Mouse (Mus musculus) limb, embryonic 11.5 days (tissue): ENCODE results near the gene Chrnb4. TPM values are rescaled to one million over a fixed set of nuclear protein-coding genes. Genes with fewer than 3 reads are reported as not detected.

Source experiments
- ATAC-seq: fragments of 200-750 bp; cut with Nextera tagmentation; 2 replicates; pipeline ENCODE4 v1.8.0; 2017; ENCODE audit warnings: low read depth; ENCODE audit not compliant: insufficient number of reproducible peaks, low FRiP score, low TSS enrichment
- DNase-seq: peaks from one replicate; pipeline ENCODE4 v3.0.0-alpha.2; 2015; ENCODE audit warnings: low spot score
- H3K27ac ChIP-seq: fragments of 300-500 bp; sonication (generic); replicated peaks from 2 replicates; pipeline ENCODE4 v1.5.1; 2014; ENCODE audit warnings: low read depth, mild to moderate bottlenecking, low read length
- H3K27me3 ChIP-seq: fragments of 300-500 bp; sonication (generic); 2 replicates; pipeline ENCODE4 v1.6.1; 2014; ENCODE audit warnings: mild to moderate bottlenecking, low read length, mixed read lengths; ENCODE audit not compliant: control insufficient read depth, insufficient read depth
- H3K36me3 ChIP-seq: fragments of 300-500 bp; sonication (generic); 2 replicates; pipeline ENCODE4 v1.6.1; 2014; ENCODE audit warnings: mild to moderate bottlenecking, low read length, moderate library complexity, mixed read lengths; ENCODE audit not compliant: control insufficient read depth, insufficient read depth
- H3K4me1 ChIP-seq: fragments of 300-500 bp; sonication (generic); 2 replicates; pipeline ENCODE4 v1.6.1; 2014; ENCODE audit warnings: low read length, mixed read lengths; ENCODE audit not compliant: control insufficient read depth, insufficient read depth
- H3K4me2 ChIP-seq: fragments of 300-500 bp; sonication (generic); 2 replicates; pipeline ENCODE4 v1.6.1; 2014; ENCODE audit warnings: low read depth, mild to moderate bottlenecking, moderate library complexity; ENCODE audit not compliant: severe bottlenecking
- H3K4me3 ChIP-seq: fragments of 300-500 bp; sonication (generic); 2 replicates; pipeline ENCODE4 v1.5.1; 2014; ENCODE audit warnings: low read depth, low read length
- H3K9ac ChIP-seq: fragments of 300-500 bp; sonication (generic); 2 replicates; pipeline ENCODE4 v1.6.1; 2014; ENCODE audit warnings: mild to moderate bottlenecking, low read length
- H3K9me3 ChIP-seq: fragments of 300-500 bp; sonication (generic); 2 replicates; pipeline ENCODE4 v1.6.1; 2016; ENCODE audit warnings: low read length; ENCODE audit not compliant: control insufficient read depth
- WGBS: fragments of 180-500 bp; shearing (Covaris S2); extraction: QIAGEN DNeasy Blood & Tissue Kit; methylation state at CpG from one replicate; pipeline ENCODE4 v1.1.7; 2014; 5-methylcytosine and 5-hydroxymethylcytosine counted together
- polyA plus RNA-seq: library from polyadenylated mRNA; unstranded; fragments of >200 nt; fragmentation: Nextera tagmentation; extraction: Ambion mirVana; gene quantifications from 2 replicates; pipeline ENCODE4 v1.2.1, GENCODE M21; 2014

Chrnb4 gene
- polyA plus RNA-seq, 1 experiment from 2014 or later, result 0.07 TPM

- no peak for ATAC-seq
- peaks cover 6% of the 10 kb centered on the region for H3K27me3 ChIP-seq
- no peak overlapping the region for H3K27ac ChIP-seq
- no peak overlapping the region for H3K4me2 ChIP-seq
- H3K9ac ChIP-seq, result no peak overlapping the region
- no peak overlapping the region for H3K4me3 ChIP-seq
- WGBS, result 64% methylated on average over 6 of the region's 6 CpGs
- DNase-seq, result no peak
- H3K9me3 ChIP-seq, result no peaks in the 10 kb centered on the region
- peaks cover under 1% of the 10 kb centered on the region; the same call in 1 of the 2 replicates for H3K4me1 ChIP-seq
- H3K36me3 ChIP-seq, result no peaks in the 10 kb centered on the region
These were observed 17.0 kb downstream of the Chrnb4 start for GRCm38 (mm10) chr9:55031435-55032167.

- no peak within 1 kb of the TSS; the same call in 1 of the 2 replicates for H3K9ac ChIP-seq
These were observed 22.3 kb downstream of the Chrnb4 start, which contains the start of gene Chrna3 for GRCm38 (mm10) chr9:55026275-55026663. Chrna3 (minus strand) TSS chr9:55026562.

DNA sequence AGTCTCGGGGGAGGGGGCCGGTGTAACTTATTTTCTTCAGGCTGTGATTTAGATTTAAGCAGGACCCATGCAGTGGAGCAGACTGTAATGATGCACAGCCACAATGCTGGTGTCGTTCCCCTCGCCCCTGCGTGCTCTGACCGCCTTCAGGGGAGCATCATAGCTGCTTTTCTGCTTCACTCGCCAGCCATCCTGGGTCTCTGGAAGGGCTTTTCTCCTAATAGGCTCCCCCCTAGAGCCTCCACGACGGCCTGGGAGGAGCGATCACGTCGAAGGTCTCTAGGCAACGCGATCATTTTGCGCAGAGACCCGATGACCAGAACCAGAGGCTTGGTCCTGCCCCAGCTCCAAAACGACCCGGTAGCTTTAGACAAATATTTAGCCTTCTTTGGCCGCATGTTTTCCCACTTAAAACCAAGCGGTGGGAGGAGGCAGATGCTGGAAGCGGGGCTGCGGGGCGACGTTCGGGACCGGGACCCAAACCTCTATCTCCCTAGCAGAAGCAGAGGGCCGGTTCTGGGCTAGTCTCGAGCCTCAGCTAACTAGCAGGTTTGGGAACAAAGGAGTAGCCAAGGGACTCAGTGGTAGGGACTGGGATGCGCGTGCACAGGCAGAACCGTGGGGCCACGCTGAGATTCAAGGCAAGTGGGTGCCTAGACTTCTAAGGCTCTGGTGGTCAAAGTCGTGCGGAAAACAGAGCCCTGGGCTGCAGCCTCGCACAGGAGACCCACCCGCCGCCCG, 22.9 kb downstream of the Chrnb4 start:
- Histone ChIP-seq H3K36me3 (no peaks in the 10 kb centered on the region), H3K27me3 (peaks cover 32% of the 10 kb centered on the region), H3K9me3 (no peaks in the 10 kb centered on the region), H3K4me3 (peak overlapping the region; percentile 28), H3K4me1 (peaks cover 9% of the 10 kb centered on the region; the same call in 1 of the 2 replicates), H3K27ac (no peak overlapping the region), H3K4me2 (peak overlapping the region; percentile 64), H3K9ac (no peak overlapping the region; the same call in 1 of the 2 replicates)
- WGBS, result 14% methylated on average over 38 of the region's 38 CpGs
- ATAC-seq (no peak), DNase-seq (no peak)

More at GRCm38 (mm10) chr9:55026275-55026663, 22.3 kb downstream of the Chrnb4 start, which contains the start of gene Chrna3:
- H3K27ac ChIP-seq, result no peak within 1 kb of the TSS
- peaks cover 32% of the 10 kb centered on the region for H3K27me3 ChIP-seq
- H3K4me3 ChIP-seq, result peak within 1 kb of the TSS; percentile 28
- WGBS, result under 1% methylated on average over 39 of the region's 39 CpGs
- no peak; the same call in 1 of the 2 replicates for ATAC-seq
- peaks cover 9% of the 10 kb centered on the region; the same call in 1 of the 2 replicates for H3K4me1 ChIP-seq
- peak within 1 kb of the TSS; percentile 64 for H3K4me2 ChIP-seq
- no peaks in the 10 kb centered on the region for H3K9me3 ChIP-seq
- DNase-seq, result peak; percentile 75
- H3K36me3 ChIP-seq, result no peaks in the 10 kb centered on the region

DNA sequence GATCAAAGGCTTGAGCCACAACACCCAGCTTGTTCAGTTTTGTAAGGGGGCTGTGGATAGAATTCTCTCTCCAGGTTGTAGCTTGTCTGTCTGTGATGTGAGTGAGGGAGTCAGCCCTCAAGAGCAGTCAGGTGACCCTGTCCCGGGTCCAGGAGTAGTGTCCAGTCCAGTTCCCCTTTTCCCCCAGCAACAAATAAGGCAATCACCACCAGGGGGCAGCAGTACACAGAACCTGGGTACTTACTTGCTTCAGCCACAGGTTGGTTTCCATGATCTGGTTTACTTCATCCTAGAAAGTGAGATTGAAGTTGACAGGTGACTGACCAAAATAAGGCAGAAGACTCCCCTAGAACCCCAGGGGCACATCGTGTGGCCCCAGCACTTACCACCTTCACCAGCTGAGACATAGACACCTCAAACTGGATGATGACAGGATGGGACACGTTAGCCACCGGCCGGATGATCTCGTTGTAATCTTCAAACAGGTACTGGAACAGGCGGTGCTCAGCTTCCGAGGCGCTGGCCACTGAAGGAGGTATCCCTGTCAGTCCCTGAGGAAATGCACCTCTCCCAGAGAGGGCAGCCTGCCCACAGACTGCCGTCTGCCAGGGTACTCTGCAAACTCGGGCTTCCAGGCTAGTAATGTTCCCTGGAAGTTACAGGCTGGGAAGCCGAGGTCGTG, 24.5 kb downstream of the Chrnb4 start:
- Histone ChIP-seq H3K9ac (no peak overlapping the region), H3K9me3 (no peaks in the 10 kb centered on the region), H3K4me1 (peaks cover 9% of the 10 kb centered on the region; the same call in 1 of the 2 replicates), H3K27me3 (peaks cover 32% of the 10 kb centered on the region), H3K4me3 (no peak overlapping the region), H3K4me2 (no peak overlapping the region), H3K36me3 (no peaks in the 10 kb centered on the region), H3K27ac (no peak overlapping the region)
- 42% methylated on average over 13 of the region's 13 CpGs for WGBS
- no peak for ATAC-seq
- DNase-seq, result peak; percentile 93

DNA sequence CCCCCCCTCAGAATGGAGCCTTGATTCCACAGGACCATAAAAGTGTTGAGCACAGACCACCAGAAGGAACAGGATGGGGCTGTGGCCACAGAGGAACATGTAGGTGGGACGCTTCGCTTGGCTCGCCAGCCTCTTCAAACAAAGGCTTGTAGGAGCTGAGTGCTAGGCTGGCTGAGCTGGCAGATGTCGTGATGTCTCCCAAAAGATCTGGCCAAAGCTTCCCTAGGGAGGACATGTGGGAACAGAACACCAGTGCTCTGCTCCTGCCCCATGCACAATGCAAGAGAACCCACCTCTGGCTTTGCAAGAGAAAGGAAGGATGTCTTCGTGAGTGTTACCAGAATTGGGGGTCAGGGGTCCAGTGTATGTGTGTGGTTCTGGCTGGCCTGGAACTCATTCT, 25.3 kb downstream of the Chrnb4 start:
- Histone ChIP-seq H3K9ac (no peak overlapping the region), H3K4me2 (no peak overlapping the region), H3K4me1 (peaks cover 9% of the 10 kb centered on the region; the same call in 1 of the 2 replicates), H3K4me3 (no peak overlapping the region), H3K9me3 (no peaks in the 10 kb centered on the region), H3K27me3 (peaks cover 32% of the 10 kb centered on the region), H3K36me3 (no peaks in the 10 kb centered on the region), H3K27ac (no peak overlapping the region)
- 85% methylated on average over 5 of the region's 5 CpGs for WGBS
- no peak for DNase-seq
- ATAC-seq, result no peak

DNA sequence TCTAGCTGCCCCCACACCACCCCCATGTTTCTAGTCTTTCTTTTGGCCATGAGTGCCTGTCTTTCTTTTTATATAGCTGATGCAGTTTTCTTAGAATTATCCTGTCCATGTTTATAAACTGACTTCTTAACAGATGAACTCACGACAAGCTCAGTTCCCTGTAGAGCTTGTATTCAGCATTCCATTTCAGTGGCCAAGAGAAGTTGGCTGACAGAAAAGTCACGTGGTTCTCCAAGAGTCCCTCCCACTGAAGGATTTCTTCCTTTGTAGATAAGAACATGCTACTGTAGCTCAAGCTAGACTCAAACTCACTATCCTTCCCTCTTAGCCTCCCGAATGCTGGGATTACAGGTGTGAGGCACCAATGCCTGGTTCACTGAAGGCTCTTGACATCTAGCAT, 31.7 kb downstream of the Chrnb4 start:
- Histone ChIP-seq H3K27me3 (no peaks in the 10 kb centered on the region), H3K27ac (no peak overlapping the region), H3K4me3 (no peak overlapping the region), H3K4me2 (no peak overlapping the region), H3K4me1 (no peaks in the 10 kb centered on the region), H3K9ac (no peak overlapping the region), H3K9me3 (no peaks in the 10 kb centered on the region), H3K36me3 (no peaks in the 10 kb centered on the region)
- WGBS, result 82% methylated on average over 3 of the region's 3 CpGs
- ATAC-seq (no peak), DNase-seq (no peak)

DNA sequence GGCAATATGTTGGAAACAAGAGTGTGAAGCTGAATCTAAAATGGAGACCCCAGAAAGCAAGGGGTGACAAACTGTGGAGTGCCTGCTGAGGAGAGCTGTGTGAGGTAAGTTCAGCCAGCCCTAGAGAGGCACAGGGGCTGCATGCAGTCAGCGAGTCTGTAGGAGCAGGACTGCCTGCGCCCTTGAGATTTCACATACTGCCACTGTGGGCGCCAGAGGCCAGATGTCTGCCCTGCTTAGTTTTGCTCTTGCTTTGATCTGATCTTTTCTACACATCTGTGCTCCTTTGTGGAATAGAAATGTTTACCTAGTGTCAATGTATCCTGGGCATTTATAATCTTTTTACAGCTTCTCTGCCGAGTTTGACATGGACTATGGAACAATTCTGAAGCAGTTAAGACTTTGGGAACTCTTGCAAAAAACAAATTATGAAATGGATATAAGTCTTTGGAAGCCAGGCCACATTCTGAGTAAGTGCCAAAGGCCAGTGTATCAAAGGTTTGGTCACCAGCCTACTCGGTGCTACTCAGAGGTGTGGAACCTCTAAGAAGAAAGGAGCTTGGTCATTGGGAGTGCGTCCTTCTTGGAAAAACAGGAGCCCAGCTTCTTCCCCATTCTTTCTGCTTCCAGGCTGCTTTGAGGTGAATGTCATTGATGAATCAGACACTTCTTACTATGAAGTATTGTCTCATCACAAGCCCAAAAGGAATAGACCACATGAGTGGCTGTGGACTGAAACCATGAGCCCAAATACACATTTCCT, 37.8 kb downstream of the Chrnb4 start:
- no peaks in the 10 kb centered on the region for H3K36me3 ChIP-seq
- H3K4me3 ChIP-seq, result no peak overlapping the region
- H3K27me3 ChIP-seq, result no peaks in the 10 kb centered on the region
- H3K9me3 ChIP-seq, result no peaks in the 10 kb centered on the region
- no peak overlapping the region for H3K4me2 ChIP-seq
- 40% methylated on average over 6 of the region's 6 CpGs for WGBS
- no peak overlapping the region for H3K27ac ChIP-seq
- H3K9ac ChIP-seq, result no peak overlapping the region
- no peak for ATAC-seq
- peak; percentile 23 for DNase-seq
- H3K4me1 ChIP-seq, result no peaks in the 10 kb centered on the region
